Mouse (Mus musculus): ENCODE data around the gene Ftsj1.

GRCm38 (mm10) chrX:8253711-8254110, 1.5 kb upstream of the Ftsj1 start:
- no peak for TF ChIP-seq CTCF (IDR thresholded peaks at IDR 0.05; ENCODE audit: extremely low read depth, insufficient read depth, low read length)
- no peak for TF ChIP-seq POLR2A (IDR thresholded peaks at IDR 0.05; ENCODE audit: extremely low read depth, insufficient read depth, low read length)

All from cortical plate, adult 2 months (tissue).